Mouse (Mus musculus): Measurements from ENCODE around the gene Adgre5. TPM values are rescaled to one million over a fixed set of nuclear protein-coding genes. Genes with fewer than 3 reads are reported as not detected.

Adgre5 gene
- polyA plus RNA-seq, 1 experiment from 2014 or later = 50.1 TPM

DNA sequence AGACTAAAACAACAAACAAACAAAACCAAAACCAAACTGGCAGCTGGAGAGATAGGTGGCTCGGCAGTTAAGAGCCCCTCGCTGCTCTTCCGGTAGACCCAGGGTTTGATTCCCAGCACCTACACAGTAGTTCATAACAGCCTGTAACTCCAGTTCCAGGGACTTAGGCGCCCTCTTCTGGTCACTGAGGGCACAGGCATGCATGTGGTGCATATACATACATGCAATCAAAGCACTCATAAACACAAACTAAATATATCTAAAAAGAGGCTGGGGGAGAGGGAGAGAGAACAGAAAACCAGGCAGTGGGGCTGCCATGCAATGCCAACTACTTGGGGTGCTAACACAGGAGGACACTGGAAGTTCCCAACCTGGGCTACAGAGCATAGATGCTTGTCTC lies 3.8 kb downstream of the Adgre5 start:
- peaks cover 47% of the 10 kb centered on the region for H3K4me1 ChIP-seq
- H3K27ac ChIP-seq (replicated peaks) = peak overlapping the region; percentile 82; the same call in 1 of the 2 replicates
- no peaks in the 10 kb centered on the region for H3K9me3 ChIP-seq (replicated peaks)
- H3K4me3 ChIP-seq (replicated peaks) = no peak overlapping the region
- no peaks in the 10 kb centered on the region for H3K36me3 ChIP-seq
- no peak overlapping the region for H3K9ac ChIP-seq
- H3K27me3 ChIP-seq = no peaks in the 10 kb centered on the region
- no peak for ATAC-seq (ENCODE audit: insufficient number of reproducible peaks, low FRiP score, low TSS enrichment, low read depth)
- no peak overlapping the region for H3K4me2 ChIP-seq (replicated peaks)
- WGBS = 87% methylated on average over 4 of the region's 4 CpGs

DNA sequence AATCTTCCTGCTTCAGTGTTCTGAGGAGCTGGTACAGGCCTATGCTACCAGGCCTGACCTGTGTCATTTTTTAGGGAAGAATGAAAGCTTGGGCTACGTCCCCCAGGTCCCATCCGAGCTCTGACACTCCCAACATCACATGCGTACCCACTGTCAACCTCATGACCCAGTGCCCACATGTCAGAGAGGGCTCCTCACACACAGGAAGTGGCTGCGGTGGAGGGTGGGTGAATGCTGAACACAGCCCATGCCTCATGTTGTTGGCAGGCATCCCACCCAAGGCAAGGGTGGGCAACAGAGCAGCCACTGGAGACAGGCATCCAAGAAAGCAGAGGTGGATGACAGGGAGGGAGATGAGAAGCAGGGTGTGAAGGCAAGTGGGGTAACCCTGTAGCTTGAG lies 4.4 kb downstream of the Adgre5 start:
- 93% methylated on average over 4 of the region's 4 CpGs for WGBS
- H3K4me2 ChIP-seq (replicated peaks) = no peak overlapping the region
- no peak for ATAC-seq (ENCODE audit: insufficient number of reproducible peaks, low FRiP score, low TSS enrichment, low read depth)
- no peaks in the 10 kb centered on the region for H3K9me3 ChIP-seq (replicated peaks)
- no peaks in the 10 kb centered on the region for H3K36me3 ChIP-seq
- H3K4me3 ChIP-seq (replicated peaks) = no peak overlapping the region
- peaks cover 47% of the 10 kb centered on the region for H3K4me1 ChIP-seq
- H3K27me3 ChIP-seq = no peaks in the 10 kb centered on the region
- no peak overlapping the region for H3K27ac ChIP-seq (replicated peaks)
- H3K9ac ChIP-seq = no peak overlapping the region

GRCm38 (mm10) chr8:83732919-83733318 lies 8.2 kb downstream of the Adgre5 start:
- Histone ChIP-seq H3K36me3 (peaks cover 21% of the 10 kb centered on the region), H3K4me1 (peaks cover 14% of the 10 kb centered on the region), H3K4me2 (replicated peaks) (no peak overlapping the region), H3K27me3 (no peaks in the 10 kb centered on the region), H3K9ac (no peak overlapping the region), H3K27ac (replicated peaks) (no peak overlapping the region), H3K4me3 (replicated peaks) (no peak overlapping the region), H3K9me3 (replicated peaks) (no peaks in the 10 kb centered on the region)
- ATAC-seq (ENCODE audit: insufficient number of reproducible peaks, low FRiP score, low TSS enrichment, low read depth) = no peak
- 63% methylated on average over 6 of the region's 6 CpGs for WGBS

DNA sequence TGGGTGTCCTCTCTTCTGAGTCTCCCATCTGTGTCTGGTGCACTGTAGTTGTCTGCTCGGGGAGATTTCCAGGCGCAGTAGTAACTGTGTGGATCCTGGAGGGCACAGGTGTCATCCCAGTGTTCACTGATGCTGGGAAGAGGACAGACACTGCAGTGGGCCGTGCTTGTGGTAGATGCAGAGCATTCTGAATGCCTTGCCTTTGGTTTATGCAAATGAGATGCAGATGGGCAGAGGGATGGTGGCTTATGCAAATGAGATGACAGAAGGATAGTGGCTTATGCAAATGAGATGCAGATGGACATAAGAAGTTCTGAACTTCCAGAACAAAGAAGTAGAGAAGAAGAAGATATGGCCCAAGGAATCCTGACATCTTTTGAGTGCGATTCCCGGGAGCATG lies 9.2 kb downstream of the Adgre5 start:
- Histone ChIP-seq H3K9me3 (replicated peaks) (no peaks in the 10 kb centered on the region), H3K4me1 (peaks cover 7% of the 10 kb centered on the region; the same call in 1 of the 2 replicates), H3K9ac (no peak overlapping the region), H3K27ac (replicated peaks) (no peak overlapping the region), H3K4me3 (replicated peaks) (no peak overlapping the region), H3K36me3 (peaks cover 24% of the 10 kb centered on the region), H3K4me2 (replicated peaks) (no peak overlapping the region), H3K27me3 (no peaks in the 10 kb centered on the region)
- ATAC-seq (ENCODE audit: insufficient number of reproducible peaks, low FRiP score, low TSS enrichment, low read depth) = no peak
- 69% methylated on average over 5 of the region's 5 CpGs for WGBS

DNA sequence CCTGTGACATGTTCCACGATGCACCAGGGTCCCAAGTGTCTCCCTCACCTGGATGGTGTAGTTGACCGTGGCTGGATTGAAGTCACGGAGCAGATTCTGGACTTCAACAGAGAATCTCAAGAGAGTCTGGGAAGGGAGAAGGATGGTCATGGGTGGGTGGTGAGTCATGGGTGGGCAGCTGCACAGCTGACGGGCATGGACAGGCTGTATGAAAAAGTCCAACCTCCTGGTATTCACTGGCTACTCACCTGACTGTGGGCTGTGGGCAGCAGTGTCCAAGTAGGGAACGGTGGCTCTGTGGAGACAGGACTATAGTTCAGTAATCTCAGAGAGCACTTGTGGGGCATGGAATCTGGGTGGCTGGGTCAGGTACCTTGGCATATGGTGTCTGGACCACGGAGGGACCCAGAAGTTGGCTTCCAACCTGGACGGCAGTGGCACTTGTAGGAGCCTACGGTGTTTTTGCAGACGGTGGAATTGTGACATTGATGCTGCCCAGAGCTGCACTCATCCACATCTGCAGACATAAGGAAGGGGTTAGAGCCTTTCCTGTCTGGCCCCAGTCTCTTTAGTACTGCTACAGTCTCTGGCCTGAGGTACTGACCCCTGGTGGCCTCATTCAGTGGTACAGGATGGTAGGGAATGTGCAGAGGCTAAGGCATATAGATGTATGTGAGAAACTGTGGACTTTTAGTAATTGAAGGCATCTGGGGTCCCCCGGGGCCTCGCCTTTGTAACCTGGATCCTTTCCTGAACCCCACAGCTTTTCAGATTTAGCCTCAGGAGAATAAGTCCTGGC lies 11.9 kb downstream of the Adgre5 start:
- no peak for ATAC-seq (ENCODE audit: insufficient number of reproducible peaks, low FRiP score, low TSS enrichment, low read depth)
- WGBS = 63% methylated on average over 11 of the region's 11 CpGs
- Histone ChIP-seq H3K9ac (no peak overlapping the region), H3K27ac (replicated peaks) (no peak overlapping the region), H3K4me1 (peaks cover 6% of the 10 kb centered on the region; the same call in 1 of the 2 replicates), H3K4me3 (replicated peaks) (no peak overlapping the region), H3K4me2 (replicated peaks) (no peak overlapping the region), H3K27me3 (no peaks in the 10 kb centered on the region), H3K9me3 (replicated peaks) (no peaks in the 10 kb centered on the region), H3K36me3 (peaks cover 47% of the 10 kb centered on the region)

- H3K4me3 ChIP-seq (replicated peaks) = no peak overlapping the region
- no peak for ATAC-seq (ENCODE audit: insufficient number of reproducible peaks, low FRiP score, low TSS enrichment, low read depth)
- no peak overlapping the region for H3K4me2 ChIP-seq (replicated peaks)
- no peaks in the 10 kb centered on the region for H3K27me3 ChIP-seq
- H3K9me3 ChIP-seq (replicated peaks) = no peaks in the 10 kb centered on the region
- H3K36me3 ChIP-seq = peaks cover 77% of the 10 kb centered on the region
- H3K9ac ChIP-seq = no peak overlapping the region
- 87% methylated on average over 8 of the region's 8 CpGs for WGBS
- H3K4me1 ChIP-seq = peaks cover 6% of the 10 kb centered on the region; the same call in 1 of the 2 replicates
- no peak overlapping the region for H3K27ac ChIP-seq (replicated peaks)
These were observed 15.5 kb downstream of the Adgre5 start for GRCm38 (mm10) chr8:83725521-83726102.

- no peaks in the 10 kb centered on the region for H3K27me3 ChIP-seq
- 43% methylated on average over 15 of the region's 15 CpGs for WGBS
- peaks cover 84% of the 10 kb centered on the region for H3K36me3 ChIP-seq
- H3K9me3 ChIP-seq (replicated peaks) = no peaks in the 10 kb centered on the region
- H3K4me2 ChIP-seq (replicated peaks) = no peak overlapping the region
- peaks cover 6% of the 10 kb centered on the region; the same call in 1 of the 2 replicates for H3K4me1 ChIP-seq
- no peak overlapping the region for H3K4me3 ChIP-seq (replicated peaks)
- H3K9ac ChIP-seq = no peak overlapping the region
- no peak overlapping the region for H3K27ac ChIP-seq (replicated peaks)
- ATAC-seq (ENCODE audit: insufficient number of reproducible peaks, low FRiP score, low TSS enrichment, low read depth) = peak; percentile 52; the same call in 1 of the 2 replicates
These were observed 16.2 kb downstream of the Adgre5 start for GRCm38 (mm10) chr8:83724697-83725482.

GRCm38 (mm10) chr8:83723447-83724083 lies 17.6 kb downstream of the Adgre5 start:
- Histone ChIP-seq H3K4me3 (replicated peaks) (no peak overlapping the region), H3K9ac (no peak overlapping the region), H3K27ac (replicated peaks) (no peak overlapping the region), H3K4me2 (replicated peaks) (no peak overlapping the region), H3K4me1 (0 out of 2 replicates have a peak, but pooled peaks cover 2% of the 10 kb centered on the region), H3K9me3 (replicated peaks) (no peaks in the 10 kb centered on the region), H3K36me3 (peaks cover 81% of the 10 kb centered on the region), H3K27me3 (no peaks in the 10 kb centered on the region)
- 80% methylated on average over 11 of the region's 11 CpGs for WGBS
- no peak for ATAC-seq (ENCODE audit: insufficient number of reproducible peaks, low FRiP score, low TSS enrichment, low read depth)

DNA sequence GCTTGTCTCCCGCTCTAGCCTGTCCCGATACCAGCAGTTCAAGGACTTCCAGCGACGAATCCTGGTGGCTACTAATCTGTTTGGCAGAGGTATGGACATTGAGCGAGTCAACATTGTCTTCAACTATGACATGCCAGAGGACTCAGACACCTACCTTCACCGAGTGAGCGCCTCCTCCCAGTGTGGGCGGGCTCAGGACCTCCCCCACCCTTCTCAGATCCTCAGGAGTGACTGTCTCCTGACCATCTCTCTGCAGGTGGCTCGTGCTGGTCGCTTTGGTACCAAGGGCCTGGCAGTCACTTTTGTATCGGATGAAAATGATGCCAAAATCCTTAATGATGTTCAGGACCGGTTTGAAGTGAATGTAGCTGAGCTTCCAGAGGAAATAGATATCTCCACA lies 18.5 kb downstream of the Adgre5 start:
- Histone ChIP-seq H3K4me1 (0 out of 2 replicates have a peak, but pooled peaks cover 2% of the 10 kb centered on the region), H3K4me3 (replicated peaks) (no peak overlapping the region), H3K9ac (no peak overlapping the region), H3K4me2 (replicated peaks) (no peak overlapping the region), H3K27me3 (no peaks in the 10 kb centered on the region), H3K36me3 (peaks cover 72% of the 10 kb centered on the region), H3K9me3 (replicated peaks) (no peaks in the 10 kb centered on the region), H3K27ac (replicated peaks) (no peak overlapping the region)
- WGBS = 86% methylated on average over 12 of the region's 12 CpGs
- ATAC-seq (ENCODE audit: insufficient number of reproducible peaks, low FRiP score, low TSS enrichment, low read depth) = no peak

GRCm38 (mm10) chr8:83721405-83722025 lies 19.6 kb downstream of the Adgre5 start:
- peaks cover 12% of the 10 kb centered on the region for H3K4me1 ChIP-seq
- peaks cover 72% of the 10 kb centered on the region for H3K36me3 ChIP-seq
- H3K4me2 ChIP-seq (replicated peaks) = no peak overlapping the region
- H3K4me3 ChIP-seq (replicated peaks) = no peak overlapping the region
- no peaks in the 10 kb centered on the region for H3K9me3 ChIP-seq (replicated peaks)
- no peaks in the 10 kb centered on the region for H3K27me3 ChIP-seq
- 88% methylated on average over 25 of the region's 25 CpGs for WGBS
- no peak overlapping the region for H3K27ac ChIP-seq (replicated peaks)
- no peak for ATAC-seq (ENCODE audit: insufficient number of reproducible peaks, low FRiP score, low TSS enrichment, low read depth)
- H3K9ac ChIP-seq = no peak overlapping the region
